Mouse (Mus musculus) forebrain, postnatal 0 days (tissue): ENCODE measurements around the gene Macrod1. TPM values are rescaled to one million over a fixed set of nuclear protein-coding genes. Genes with fewer than 3 reads are reported as not detected.

Source experiments
- ATAC-seq: fragments of 200-750 bp; cut with Nextera tagmentation; 2 replicates; pipeline ENCODE4 v1.8.0; 2017; ENCODE audit warnings: mild to moderate bottlenecking, moderate library complexity
- DNase-seq: peaks from one replicate; pipeline ENCODE4 v3.0.0-alpha.2; 2015
- H3K27ac ChIP-seq: fragments of 300-500 bp; sonication (generic); 2 replicates; pipeline ENCODE4 v1.5.1; 2014; ENCODE audit warnings: low read depth, mild to moderate bottlenecking, antibody characterized with exemption, low read length, moderate library complexity, mixed read lengths
- H3K27me3 ChIP-seq: fragments of 300-500 bp; sonication (generic); 2 replicates; pipeline ENCODE4 v1.6.1; 2014; ENCODE audit warnings: mild to moderate bottlenecking, low read length, mixed read lengths; ENCODE audit not compliant: insufficient read depth
- H3K36me3 ChIP-seq: fragments of 300-500 bp; sonication (generic); 2 replicates; pipeline ENCODE4 v1.6.1; 2014; ENCODE audit warnings: mild to moderate bottlenecking, moderate library complexity; ENCODE audit not compliant: insufficient read depth
- H3K4me1 ChIP-seq: fragments of 300-500 bp; sonication (generic); 2 replicates; pipeline ENCODE4 v1.6.1; 2014; ENCODE audit warnings: antibody characterized with exemption; ENCODE audit not compliant: insufficient read depth
- H3K4me2 ChIP-seq: fragments of 300-500 bp; sonication (generic); 2 replicates; pipeline ENCODE4 v1.6.1; 2014; ENCODE audit warnings: low read depth, mild to moderate bottlenecking, moderate library complexity
- H3K4me3 ChIP-seq: fragments of 300-500 bp; sonication (generic); 2 replicates; pipeline ENCODE4 v1.5.1; 2014; ENCODE audit warnings: low read depth, low read length, mixed read lengths
- H3K9ac ChIP-seq: fragments of 300-500 bp; sonication (generic); 2 replicates; pipeline ENCODE4 v1.6.1; 2014; ENCODE audit warnings: mild to moderate bottlenecking
- H3K9me3 ChIP-seq: fragments of 300-500 bp; sonication (generic); 2 replicates; pipeline ENCODE4 v1.6.1; 2016; ENCODE audit warnings: low read length
- CTCF ChIP-seq: sonication (generic); IDR thresholded peaks from 2 replicates; pipeline ENCODE4 v1.5.1; 2016; ENCODE audit warnings: antibody characterized with exemption, control low read depth, low read depth
- WGBS: fragments of 180-500 bp; shearing (Covaris S2); extraction: QIAGEN DNeasy Blood & Tissue Kit; methylation state at CpG from one replicate; pipeline ENCODE4 v1.1.7; 2014; 5-methylcytosine and 5-hydroxymethylcytosine counted together
- polyA plus RNA-seq: library from polyadenylated mRNA; unstranded; fragments of >200 nt; fragmentation: Nextera tagmentation; extraction: Ambion mirVana; gene quantifications from 2 replicates; pipeline ENCODE4 v1.2.1, GENCODE M21; 2015
- total RNA-seq: library from RNA; depleted of rRNA; stranded (reverse); fragments of >200 nt; gene quantifications from 2 replicates; pipeline ENCODE4 v1.2.3, GENCODE M21; 2014

The Macrod1 gene
- total and polyA plus RNA-seq, 2 experiments from 2014 or later: 8.0 to 8.1 TPM

DNA sequence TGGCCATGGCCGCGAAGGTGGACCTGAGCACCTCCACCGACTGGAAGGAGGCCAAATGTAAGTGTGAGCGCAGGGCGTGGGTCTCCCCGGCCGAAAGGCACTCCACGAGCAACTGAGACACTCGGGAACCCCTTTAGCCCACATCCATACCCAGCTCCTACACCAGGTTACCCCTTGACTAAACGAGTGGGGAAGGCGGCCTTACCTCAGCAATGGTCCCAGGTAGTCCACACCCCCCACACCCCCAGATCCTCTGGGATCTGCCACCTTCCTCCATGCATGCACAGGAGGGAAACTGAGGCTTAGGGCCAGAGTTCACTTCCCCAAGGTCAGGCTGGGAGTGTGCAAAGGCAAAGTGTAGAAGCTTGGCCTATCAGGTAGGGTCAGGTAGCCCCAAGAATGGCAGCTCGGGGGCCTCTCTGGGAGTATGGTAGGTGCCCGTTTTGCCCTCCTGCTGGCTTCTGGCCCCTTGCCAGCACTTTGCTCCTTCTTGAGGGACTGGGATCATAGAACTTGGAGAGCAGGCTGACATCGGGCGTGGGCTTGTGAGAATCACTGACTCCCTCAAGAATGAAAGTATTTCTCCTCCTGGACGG, 614 bp downstream of the Macrod1 start:
- H3K27ac ChIP-seq: no peak overlapping the region
- WGBS: 5% methylated on average over 16 of the region's 16 CpGs

GRCm38 (mm10) chr19:7057722-7058207, 1.2 kb downstream of the Macrod1 start:
- Histone ChIP-seq H3K4me3 (peak overlapping the region; percentile 57), H3K4me2 (peak overlapping the region; percentile 100), H3K36me3 (no peaks in the 10 kb centered on the region), H3K9ac (no peak overlapping the region; the same call in 1 of the 2 replicates), H3K4me1 (peaks cover 5% of the 10 kb centered on the region), H3K27ac (no peak overlapping the region), H3K27me3 (no peaks in the 10 kb centered on the region), H3K9me3 (no peaks in the 10 kb centered on the region)
- DNase-seq: peak; percentile 64
- ATAC-seq: peak; percentile 59
- under 1% methylated on average over 15 of the region's 15 CpGs for WGBS
- peak; percentile 56 for TF ChIP-seq CTCF

More for the DNA sequence above, 614 bp downstream of the Macrod1 start:
- Histone ChIP-seq H3K4me1 (peaks cover 5% of the 10 kb centered on the region), H3K9ac (peak overlapping the region; percentile 48), H3K9me3 (no peaks in the 10 kb centered on the region), H3K4me3 (peak overlapping the region; percentile 57), H3K27me3 (no peaks in the 10 kb centered on the region), H3K4me2 (peak overlapping the region; percentile 100), H3K36me3 (no peaks in the 10 kb centered on the region)
- TF ChIP-seq CTCF: no peak
- no peak for DNase-seq
- peak; percentile 10; the same call in 1 of the 2 replicates for ATAC-seq

- Histone ChIP-seq H3K9ac (no peak overlapping the region), H3K27me3 (no peaks in the 10 kb centered on the region), H3K4me2 (no peak overlapping the region), H3K27ac (no peak overlapping the region), H3K4me1 (peaks cover 5% of the 10 kb centered on the region), H3K36me3 (no peaks in the 10 kb centered on the region), H3K4me3 (no peak overlapping the region), H3K9me3 (no peaks in the 10 kb centered on the region)
- WGBS: 58% methylated on average over 6 of the region's 6 CpGs
- TF ChIP-seq CTCF: no peak
- no peak for DNase-seq
- no peak for ATAC-seq
Observed at GRCm38 (mm10) chr19:7058541-7058940, 1.9 kb downstream of the Macrod1 start.

- WGBS: 94% methylated on average over 5 of the region's 5 CpGs
- DNase-seq (no peak), ATAC-seq (no peak)
- peaks cover 9% of the 10 kb centered on the region for H3K4me1 ChIP-seq
- no peak overlapping the region for H3K27ac ChIP-seq
- no peak for TF ChIP-seq CTCF
- H3K4me2 ChIP-seq: no peak overlapping the region
- no peaks in the 10 kb centered on the region for H3K36me3 ChIP-seq
- no peak overlapping the region for H3K9ac ChIP-seq
- no peak overlapping the region for H3K4me3 ChIP-seq
- no peaks in the 10 kb centered on the region for H3K27me3 ChIP-seq
- no peaks in the 10 kb centered on the region for H3K9me3 ChIP-seq
Observed at GRCm38 (mm10) chr19:7062110-7062509, 5.5 kb downstream of the Macrod1 start.

GRCm38 (mm10) chr19:7062916-7063315, 6.3 kb downstream of the Macrod1 start:
- Histone ChIP-seq H3K4me1 (peaks cover 9% of the 10 kb centered on the region; the same call in 1 of the 2 replicates), H3K36me3 (no peaks in the 10 kb centered on the region), H3K4me3 (no peak overlapping the region), H3K27ac (no peak overlapping the region), H3K9me3 (no peaks in the 10 kb centered on the region), H3K4me2 (no peak overlapping the region), H3K27me3 (no peaks in the 10 kb centered on the region), H3K9ac (no peak overlapping the region)
- TF ChIP-seq CTCF: no peak
- ATAC-seq (no peak), DNase-seq (no peak)
- WGBS: 84% methylated on average over 8 of the region's 8 CpGs

GRCm38 (mm10) chr19:7064571-7064970, 8.0 kb downstream of the Macrod1 start:
- H3K27me3 ChIP-seq: no peaks in the 10 kb centered on the region
- H3K27ac ChIP-seq: no peak overlapping the region
- H3K4me1 ChIP-seq: peaks cover 19% of the 10 kb centered on the region
- H3K4me3 ChIP-seq: no peak overlapping the region
- no peak overlapping the region for H3K4me2 ChIP-seq
- peak; percentile 83 for ATAC-seq
- 2% methylated on average over 3 of the region's 3 CpGs for WGBS
- H3K9me3 ChIP-seq: no peaks in the 10 kb centered on the region
- no peaks in the 10 kb centered on the region for H3K36me3 ChIP-seq
- peak; percentile 100 for TF ChIP-seq CTCF
- DNase-seq: peak; percentile 90
- H3K9ac ChIP-seq: no peak overlapping the region

GRCm38 (mm10) chr19:7066034-7066827, 9.6 kb downstream of the Macrod1 start:
- no peak for ATAC-seq
- peak; percentile 44 for DNase-seq
- H3K9ac ChIP-seq: peak overlapping the region; percentile 18; the same call in 1 of the 2 replicates
- H3K4me3 ChIP-seq: no peak overlapping the region
- no peaks in the 10 kb centered on the region for H3K27me3 ChIP-seq
- no peak overlapping the region for H3K4me2 ChIP-seq
- H3K4me1 ChIP-seq: peaks cover 23% of the 10 kb centered on the region
- no peak overlapping the region for H3K27ac ChIP-seq
- H3K9me3 ChIP-seq: no peaks in the 10 kb centered on the region
- H3K36me3 ChIP-seq: no peaks in the 10 kb centered on the region
- 20% methylated on average over 15 of the region's 15 CpGs for WGBS
- TF ChIP-seq CTCF: no peak
